Mouse (Mus musculus) embryonic facial prominence, embryonic 11.5 days (tissue): ENCODE results near the gene Stard13. TPM values are rescaled to one million over a fixed set of nuclear protein-coding genes. Genes with fewer than 3 reads are reported as not detected.

Source experiments
- ATAC-seq: fragments of 200-750 bp; cut with Nextera tagmentation; replicated peaks from 2 replicates; pipeline ENCODE4 v1.8.0; 2017; ENCODE audit warnings: low read depth; ENCODE audit not compliant: insufficient number of reproducible peaks, low FRiP score, low TSS enrichment
- DNase-seq: peaks from one replicate; pipeline ENCODE4 v3.0.0-alpha.2; 2015; ENCODE audit warnings: low spot score
- H3K27ac ChIP-seq: fragments of 300-500 bp; sonication (generic); replicated peaks from 2 replicates; pipeline ENCODE4 v1.5.1; 2014; ENCODE audit warnings: mild to moderate bottlenecking, low read depth, low read length, control low read depth
- H3K27me3 ChIP-seq: fragments of 300-500 bp; sonication (generic); 2 replicates; pipeline ENCODE4 v1.6.1; 2014; ENCODE audit warnings: mild to moderate bottlenecking, low read length, moderate library complexity, mixed read lengths; ENCODE audit not compliant: control insufficient read depth, insufficient read depth
- H3K36me3 ChIP-seq: fragments of 300-500 bp; sonication (generic); replicated peaks from 2 replicates; pipeline ENCODE4 v1.6.1; 2014; ENCODE audit warnings: low read depth, mild to moderate bottlenecking, low read length, moderate library complexity, mixed read lengths; ENCODE audit not compliant: control insufficient read depth, insufficient read depth
- H3K4me1 ChIP-seq: fragments of 300-500 bp; sonication (generic); 2 replicates; pipeline ENCODE4 v1.6.1; 2014; ENCODE audit warnings: low read length, mixed read lengths; ENCODE audit not compliant: control insufficient read depth, insufficient read depth
- H3K4me2 ChIP-seq: fragments of 300-500 bp; sonication (generic); 2 replicates; pipeline ENCODE4 v1.6.1; 2014; ENCODE audit warnings: low read depth, mild to moderate bottlenecking, control low read depth, low read length, moderate library complexity
- H3K4me3 ChIP-seq: fragments of 300-500 bp; sonication (generic); 2 replicates; pipeline ENCODE4 v1.5.1; 2014; ENCODE audit warnings: low read depth, low read length, control low read depth
- H3K9ac ChIP-seq: fragments of 300-500 bp; sonication (generic); replicated peaks from 2 replicates; pipeline ENCODE4 v1.6.1; 2014; ENCODE audit warnings: mild to moderate bottlenecking, control low read depth, low read length
- H3K9me3 ChIP-seq: fragments of 300-500 bp; sonication (generic); replicated peaks from 2 replicates; pipeline ENCODE4 v1.6.1; 2016; ENCODE audit warnings: mild to moderate bottlenecking, low read length, inconsistent platforms, mixed read lengths; ENCODE audit not compliant: control insufficient read depth
- WGBS: fragments of 180-500 bp; shearing (Covaris S2); extraction: QIAGEN DNeasy Blood & Tissue Kit; methylation state at CpG from one replicate; pipeline ENCODE4 v1.1.7; 2014; 5-methylcytosine and 5-hydroxymethylcytosine counted together
- polyA plus RNA-seq: library from polyadenylated mRNA; unstranded; fragments of >200 nt; fragmentation: Nextera tagmentation; extraction: Ambion mirVana; gene quantifications from 2 replicates; pipeline ENCODE4 v1.2.1, GENCODE M21; 2014

Stard13 gene
- polyA plus RNA-seq, 1 experiment from 2014 or later: 3.4 TPM

- H3K27me3 ChIP-seq: peaks cover 5% of the 10 kb centered on the region; the same call in 1 of the 2 replicates
- no peak for ATAC-seq
- DNase-seq: no peak
- no peaks in the 10 kb centered on the region for H3K36me3 ChIP-seq
- H3K4me2 ChIP-seq: no peak overlapping the region
- no peak overlapping the region for H3K9ac ChIP-seq
- H3K9me3 ChIP-seq: no peaks in the 10 kb centered on the region
- WGBS: 69% methylated on average over 5 of the region's 5 CpGs
- H3K4me1 ChIP-seq: no peaks in the 10 kb centered on the region
- no peak overlapping the region for H3K4me3 ChIP-seq
- H3K27ac ChIP-seq: no peak overlapping the region
Observed at GRCm38 (mm10) chr5:151236411-151236810, 2.8 kb upstream of the Stard13 start.

GRCm38 (mm10) chr5:151232576-151233299, 898 bp downstream of the Stard13 start:
- Histone ChIP-seq H3K36me3 (no peaks in the 10 kb centered on the region), H3K4me3 (peak overlapping the region; percentile 51), H3K4me2 (peak overlapping the region; percentile 93), H3K27me3 (peaks cover 5% of the 10 kb centered on the region; the same call in 1 of the 2 replicates), H3K9ac (no peak overlapping the region), H3K4me1 (no peaks in the 10 kb centered on the region), H3K27ac (no peak overlapping the region), H3K9me3 (no peaks in the 10 kb centered on the region)
- DNase-seq: no peak
- 11% methylated on average over 13 of the region's 13 CpGs for WGBS
- peak; percentile 51; the same call in 1 of the 2 replicates for ATAC-seq

GRCm38 (mm10) chr5:151231861-151232260, 1.8 kb downstream of the Stard13 start:
- no peaks in the 10 kb centered on the region for H3K9me3 ChIP-seq
- no peak for DNase-seq
- no peak for ATAC-seq
- WGBS: 90% methylated on average over 7 of the region's 7 CpGs
- H3K27me3 ChIP-seq: peaks cover 5% of the 10 kb centered on the region; the same call in 1 of the 2 replicates
- no peak overlapping the region for H3K9ac ChIP-seq
- no peak overlapping the region for H3K27ac ChIP-seq
- H3K36me3 ChIP-seq: no peaks in the 10 kb centered on the region
- H3K4me3 ChIP-seq: no peak overlapping the region
- no peak overlapping the region for H3K4me2 ChIP-seq
- no peaks in the 10 kb centered on the region for H3K4me1 ChIP-seq

- Histone ChIP-seq H3K9ac (no peak overlapping the region), H3K9me3 (no peaks in the 10 kb centered on the region), H3K27me3 (peaks cover 5% of the 10 kb centered on the region; the same call in 1 of the 2 replicates), H3K36me3 (no peaks in the 10 kb centered on the region), H3K4me3 (no peak overlapping the region), H3K4me1 (no peaks in the 10 kb centered on the region), H3K27ac (no peak overlapping the region), H3K4me2 (no peak overlapping the region)
- no peak for DNase-seq
- 88% methylated on average over 4 of the region's 4 CpGs for WGBS
- ATAC-seq: no peak
Observed at GRCm38 (mm10) chr5:151231411-151231810, 2.2 kb downstream of the Stard13 start.

GRCm38 (mm10) chr5:151230427-151230826, 3.2 kb downstream of the Stard13 start:
- Histone ChIP-seq H3K4me2 (no peak overlapping the region), H3K36me3 (no peaks in the 10 kb centered on the region), H3K9ac (no peak overlapping the region), H3K27ac (no peak overlapping the region), H3K4me3 (no peak overlapping the region), H3K27me3 (peaks cover 5% of the 10 kb centered on the region; the same call in 1 of the 2 replicates), H3K9me3 (no peaks in the 10 kb centered on the region), H3K4me1 (no peaks in the 10 kb centered on the region)
- 83% methylated on average over 4 of the region's 4 CpGs for WGBS
- DNase-seq (no peak), ATAC-seq (no peak)

GRCm38 (mm10) chr5:151228367-151229005, 5.2 kb downstream of the Stard13 start:
- 77% methylated on average over 13 of the region's 13 CpGs for whole genome bisulfite sequencing
- ATAC-seq (no peak), DNase-seq (peak; percentile 10)
- H3K4me2 ChIP-seq: no peak overlapping the region
- no peaks in the 10 kb centered on the region for H3K36me3 ChIP-seq
- 0 out of 2 replicates have a peak, but pooled peaks cover 5% of the 10 kb centered on the region for H3K27me3 ChIP-seq
- no peak overlapping the region for H3K9ac ChIP-seq
- no peaks in the 10 kb centered on the region for H3K4me1 ChIP-seq
- no peak overlapping the region for H3K4me3 ChIP-seq
- H3K9me3 ChIP-seq: no peaks in the 10 kb centered on the region
- H3K27ac ChIP-seq: no peak overlapping the region

- no peak for DNase-seq
- H3K27ac ChIP-seq: no peak overlapping the region
- no peak for ATAC-seq
- no peaks in the 10 kb centered on the region for H3K4me1 ChIP-seq
- no peak overlapping the region for H3K4me3 ChIP-seq
- H3K36me3 ChIP-seq: no peaks in the 10 kb centered on the region
- WGBS: 70% methylated on average over 4 of the region's 4 CpGs
- no peak overlapping the region for H3K4me2 ChIP-seq
- H3K27me3 ChIP-seq: no peaks in the 10 kb centered on the region
- no peak overlapping the region for H3K9ac ChIP-seq
- no peaks in the 10 kb centered on the region for H3K9me3 ChIP-seq
Observed at GRCm38 (mm10) chr5:151223696-151224366, 9.8 kb downstream of the Stard13 start.

- Histone ChIP-seq H3K4me2 (no peak overlapping the region), H3K36me3 (no peaks in the 10 kb centered on the region), H3K4me3 (no peak overlapping the region), H3K9ac (no peak overlapping the region), H3K9me3 (no peaks in the 10 kb centered on the region), H3K27me3 (no peaks in the 10 kb centered on the region), H3K27ac (no peak overlapping the region), H3K4me1 (no peaks in the 10 kb centered on the region)
- ATAC-seq (no peak), DNase-seq (no peak)
- 85% methylated on average over 1 of the region's 1 CpGs for WGBS
Observed at GRCm38 (mm10) chr5:151222791-151223190, 10.8 kb downstream of the Stard13 start.
